Mouse (Mus musculus) MEL (cell line): ENCODE results near the gene Fbp2. TPM values are rescaled to one million over a fixed set of nuclear protein-coding genes. Genes with fewer than 3 reads are reported as not detected.
A peak's percentile ranks its signal among the peaks of the same experiment; 100 is the strongest.
"Not testable (repeated sequence)": the region's sequence is repeated elsewhere in the genome, so short reads cannot be mapped to it uniquely, and the experiment has no call there.

Experiments used
- DNase-seq: peaks from one replicate; pipeline ENCODE4 v3.0.0; 2011; ENCODE audit warnings: low read depth, low spot score
- H3K27ac ChIP-seq: 2 replicates; pipeline ENCODE4 v1.5.1; 2012; ENCODE audit warnings: low read depth, mild to moderate bottlenecking, control low read depth, low read length, moderate library complexity; ENCODE audit not compliant: control insufficient read depth
- H3K27me3 ChIP-seq, 2 experiments: fragments of 150-350 bp in 1 of 2; sonication (generic) in 1 of 2; 2 replicates each; pipeline ENCODE4 v1.6.1; 2012; ENCODE audit warnings: low read length in 2 of 2, mild to moderate bottlenecking in 2 of 2, improper control_type of control experiment in 1 of 2, moderate library complexity in 1 of 2; ENCODE audit not compliant: insufficient read depth in 2 of 2, control insufficient read depth in 1 of 2
- H3K36me3 ChIP-seq, 2 experiments: 2 replicates each; pipeline ENCODE4 v1.6.1; 2012 to 2014; ENCODE audit warnings: low read length in 2 of 2, improper control_type of control experiment in 1 of 2, inconsistent platforms in 1 of 2, mild to moderate bottlenecking in 1 of 2; ENCODE audit not compliant: insufficient read depth in 2 of 2, control insufficient read depth in 1 of 2
- H3K4me1 ChIP-seq, 2 experiments: fragments of 150-350 bp in 1 of 2; sonication (generic) in 1 of 2; 2 replicates each; pipeline ENCODE4 v1.6.1; 2012; ENCODE audit warnings: low read length in 2 of 2, improper control_type of control experiment in 1 of 2, mild to moderate bottlenecking in 1 of 2; ENCODE audit not compliant: insufficient read depth in 2 of 2, control insufficient read depth in 1 of 2
- H3K4me3 ChIP-seq, 2 experiments: fragments of 150-350 bp in 1 of 2; sonication (generic) in 1 of 2; 2 replicates each; pipeline ENCODE4 v1.5.1; 2012; ENCODE audit warnings: low read depth in 2 of 2, low read length in 2 of 2, mild to moderate bottlenecking in 2 of 2, moderate library complexity in 2 of 2, control low read depth in 1 of 2, improper control_type of control experiment in 1 of 2; ENCODE audit not compliant: control insufficient read depth in 1 of 2, insufficient read depth in 1 of 2
- H3K79me2 ChIP-seq: 2 replicates; pipeline ENCODE4 v1.6.1; 2012; ENCODE audit warnings: mild to moderate bottlenecking, low read length, moderate library complexity; ENCODE audit not compliant: control insufficient read depth, poor library complexity, insufficient read depth
- H3K9ac ChIP-seq: 2 replicates; pipeline ENCODE4 v1.6.1; 2012; ENCODE audit warnings: low read depth, mild to moderate bottlenecking, control low read depth, low read length, moderate library complexity; ENCODE audit not compliant: control insufficient read depth, poor library complexity, severe bottlenecking
- H3K9me3 ChIP-seq: fragments of 150-350 bp; sonication (generic); replicated peaks from 2 replicates; pipeline ENCODE4 v1.6.1; 2012; ENCODE audit warnings: mild to moderate bottlenecking, low read length, improper control_type of control experiment, moderate library complexity; ENCODE audit not compliant: insufficient read depth
- CHD2 ChIP-seq: IDR thresholded peaks from 2 replicates; pipeline ENCODE4 v1.6.1; 2011; ENCODE audit warnings: low read length, improper control_type of control experiment
- E2F4 ChIP-seq: IDR thresholded peaks from 2 replicates; pipeline ENCODE4 v1.6.1; 2011; ENCODE audit warnings: low read depth, low read length, improper control_type of control experiment, borderline replicate concordance
- EP300 ChIP-seq, 2 experiments: IDR thresholded peaks; 2 replicates each; pipeline ENCODE4 v1.6.1; 2011; ENCODE audit warnings: improper control_type of control experiment in 2 of 2, low read length in 2 of 2, low read depth in 1 of 2, mild to moderate bottlenecking in 1 of 2
- ETS1 ChIP-seq: IDR thresholded peaks from 2 replicates; pipeline ENCODE4 v1.6.1; 2012; ENCODE audit warnings: low read depth, mild to moderate bottlenecking, inconsistent platforms, low read length, improper control_type of control experiment, moderate library complexity
- GABPA ChIP-seq: IDR thresholded peaks from 2 replicates; pipeline ENCODE4 v1.6.1; 2012; ENCODE audit warnings: low read depth, mild to moderate bottlenecking, inconsistent platforms, low read length, improper control_type of control experiment, moderate library complexity
- GATA1 ChIP-seq: IDR thresholded peaks from 2 replicates; pipeline ENCODE4 v1.6.1; 2011; ENCODE audit warnings: low read depth, low read length, improper control_type of control experiment
- JUND ChIP-seq: IDR thresholded peaks from 2 replicates; pipeline ENCODE4 v1.6.1; 2011; ENCODE audit warnings: low read depth, mild to moderate bottlenecking, improper control_type of control experiment, low read length
- KAT2A ChIP-seq: conservative IDR thresholded peaks from 2 replicates; pipeline ENCODE4 v1.6.1; 2012; ENCODE audit warnings: low read depth, low read length, improper control_type of control experiment, inconsistent platforms
- MXI1 ChIP-seq: IDR thresholded peaks from 2 replicates; pipeline ENCODE4 v1.6.1; 2011; ENCODE audit warnings: mild to moderate bottlenecking, low read depth, low read length, improper control_type of control experiment
- NELFE ChIP-seq: IDR thresholded peaks from 2 replicates; pipeline ENCODE4 v1.6.1; 2011; ENCODE audit warnings: low read depth, low read length, improper control_type of control experiment
- NRF1 ChIP-seq: IDR thresholded peaks from 2 replicates; pipeline ENCODE4 v1.6.1; 2014; ENCODE audit warnings: low read depth, mild to moderate bottlenecking, inconsistent platforms, low read length, improper control_type of control experiment, moderate library complexity; ENCODE audit not compliant: poor library complexity, insufficient read depth, severe bottlenecking
- POLR2A ChIP-seq, 2 experiments: IDR thresholded peaks; 2 replicates each; pipeline ENCODE4 v1.6.1; 2011 to 2012; ENCODE audit warnings: low read length in 2 of 2, mild to moderate bottlenecking in 2 of 2, control low read depth in 1 of 2, improper control_type of control experiment in 1 of 2, low read depth in 1 of 2, moderate library complexity in 1 of 2; ENCODE audit not compliant: control insufficient read depth in 1 of 2, insufficient read depth in 1 of 2, poor library complexity in 1 of 2
- SIN3A ChIP-seq: IDR thresholded peaks from 2 replicates; pipeline ENCODE4 v1.6.1; 2012; ENCODE audit warnings: low read length, improper control_type of control experiment, inconsistent platforms
- SMC3 ChIP-seq: IDR thresholded peaks from 2 replicates; pipeline ENCODE4 v1.6.1; 2011; ENCODE audit warnings: low read depth, low read length, improper control_type of control experiment
- TAL1 ChIP-seq: IDR thresholded peaks from 2 replicates; pipeline ENCODE4 v1.6.1; 2012; ENCODE audit warnings: mild to moderate bottlenecking, inconsistent platforms, low read length, moderate library complexity, mixed read lengths
- UBTF ChIP-seq: IDR thresholded peaks from 2 replicates; pipeline ENCODE4 v1.6.1; 2012; ENCODE audit warnings: low read depth, mild to moderate bottlenecking, inconsistent platforms, low read length, improper control_type of control experiment, moderate library complexity, borderline replicate concordance; ENCODE audit not compliant: insufficient read depth
- USF1 ChIP-seq: IDR thresholded peaks from 2 replicates; pipeline ENCODE4 v1.6.1; 2014; ENCODE audit warnings: low read depth, mild to moderate bottlenecking, inconsistent platforms, low read length, improper control_type of control experiment, moderate library complexity
- USF2 ChIP-seq, 2 experiments: IDR thresholded peaks; 2 replicates each; pipeline ENCODE4 v1.6.1; 2011 to 2012; ENCODE audit warnings: improper control_type of control experiment in 2 of 2, low read length in 2 of 2, borderline replicate concordance in 1 of 2, inconsistent platforms in 1 of 2, low read depth in 1 of 2, mild to moderate bottlenecking in 1 of 2; ENCODE audit not compliant: insufficient read depth in 1 of 2
- ZC3H11A ChIP-seq: IDR thresholded peaks from 2 replicates; pipeline ENCODE4 v1.6.1; 2012; ENCODE audit warnings: low read depth, mild to moderate bottlenecking, inconsistent platforms, low read length, improper control_type of control experiment
- ZKSCAN1 ChIP-seq: IDR thresholded peaks from 2 replicates; pipeline ENCODE4 v1.6.1; 2012; ENCODE audit warnings: low read depth, mild to moderate bottlenecking, inconsistent platforms, low read length, improper control_type of control experiment, moderate library complexity
- ZMIZ1 ChIP-seq: IDR thresholded peaks from 2 replicates; pipeline ENCODE4 v1.6.1; 2012; ENCODE audit warnings: low read depth, mild to moderate bottlenecking, inconsistent platforms, low read length, improper control_type of control experiment, moderate library complexity
- ZNF384 ChIP-seq: IDR thresholded peaks from 2 replicates; pipeline ENCODE4 v1.6.1; 2012; ENCODE audit warnings: low read depth, mild to moderate bottlenecking, inconsistent platforms, low read length, improper control_type of control experiment
- polyA plus RNA-seq, 2 experiments: library from polyadenylated mRNA; stranded (reverse) in 1 of 2; unstranded in 1 of 2; fragments of >175 nt in 1 of 2; fragments of >200 nt in 1 of 2; gene quantifications; 2 replicates each; pipeline versions ENCODE4 v1.2.1 to v1.2.4; 2012; ENCODE audit warnings: low replicate concordance in 2 of 2, low read depth in 1 of 2; ENCODE audit not compliant: insufficient read length in 2 of 2, insufficient read depth in 1 of 2, missing spikeins in 1 of 2
- total RNA-seq: library from RNA; depleted of rRNA; stranded (reverse); fragments of 300-350 nt; gene quantifications from 2 replicates; pipeline ENCODE4 v1.2.3, GENCODE M21; 2012

Gene Fbp2
- total and polyA plus RNA-seq, 3 experiments: 4.7 to 10.8 TPM; not detected in 1

DNA sequence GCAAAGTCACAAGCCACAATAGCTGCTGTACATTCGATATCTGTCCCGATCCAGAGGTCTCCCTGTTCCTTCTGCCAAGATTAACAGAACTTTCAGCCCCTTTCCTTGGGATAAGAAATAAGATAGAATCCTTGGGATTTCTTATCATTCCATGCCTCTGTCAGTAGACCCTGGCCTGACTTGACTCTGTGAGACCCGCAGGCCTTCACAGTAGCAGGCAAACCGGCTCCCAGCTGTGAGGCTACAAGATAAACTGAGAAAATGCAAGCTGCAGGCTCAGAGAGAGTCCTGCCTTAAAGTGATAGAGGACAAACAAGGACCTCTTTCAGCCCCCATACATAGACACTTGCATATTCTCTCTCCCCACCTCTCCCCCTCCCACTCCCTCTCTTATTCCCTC lies 24.9 kb downstream of the Fbp2 start:
- Histone ChIP-seq H3K27ac (peak overlapping the region; percentile 7; the same call in 1 of the 2 replicates), H3K4me3 (no peak overlapping the region), H3K4me1 (no peaks in the 10 kb centered on the region), H3K9me3 (no peaks in the 10 kb centered on the region)
- TF ChIP-seq USF1 (no peak), SMC3 (no peak), ZC3H11A (no peak)
- TF ChIP-seq, all 39 proteins: peak for 0
- Histone ChIP-seq H3K27me3 (no peaks in the 10 kb centered on the region), H3K9ac (peak overlapping the region; percentile 30; the same call in 1 of the 2 replicates), H3K79me2 (no peaks in the 10 kb centered on the region), H3K36me3 (no peaks in the 10 kb centered on the region; a peak in 1 of 4 replicates)
- peak; percentile 55 for DNase-seq

GRCm38 (mm10) chr13:62832239-62832638 lies 26.0 kb downstream of the Fbp2 start:
- TF ChIP-seq GATA1 (no peak), KAT2A (no peak), TAL1 (no peak), ZNF384 (no peak), GABPA (no peak), NRF1 (no peak), NELFE (no peak), JUND (no peak), ZMIZ1 (no peak), EP300 (IDR thresholded peaks at IDR 0.05; ENCODE audit: low read depth in 1 of 2, low read length in 2 of 2) (no peak), USF2 (IDR thresholded peaks at IDR 0.05; ENCODE audit: borderline replicate concordance in 1 of 2, insufficient read depth in 1 of 2, low read depth in 1 of 2, low read length in 2 of 2) (no peak), USF1 (no peak), MXI1 (no peak), ZKSCAN1 (no peak), SIN3A (no peak), UBTF (no peak), POLR2A (IDR thresholded peaks at IDR 0.05; ENCODE audit: control insufficient read depth in 1 of 2, insufficient read depth in 1 of 2, low read depth in 1 of 2, low read length in 2 of 2, poor library complexity in 1 of 2) (no peak), E2F4 (no peak), ETS1 (no peak), CHD2 (no peak)
- TF ChIP-seq, all 39 proteins: peak for 0

GRCm38 (mm10) chr13:62815705-62816104 lies 42.5 kb downstream of the Fbp2 start:
- H3K4me3 ChIP-seq, H3K9ac ChIP-seq, H3K79me2 ChIP-seq, DNase-seq, H3K9me3 ChIP-seq, H3K4me1 ChIP-seq, H3K36me3 ChIP-seq, H3K27ac ChIP-seq, H3K27me3 ChIP-seq: not testable (repeated sequence)

More at GRCm38 (mm10) chr13:62832239-62832638, 26.0 kb downstream of the Fbp2 start:
- no peaks in the 10 kb centered on the region for H3K79me2 ChIP-seq
- no peaks in the 10 kb centered on the region for H3K4me1 ChIP-seq
- H3K27ac ChIP-seq: no peak overlapping the region
- no peaks in the 10 kb centered on the region for H3K9me3 ChIP-seq
- H3K36me3 ChIP-seq: no peaks in the 10 kb centered on the region; a peak in 1 of 4 replicates
- H3K4me3 ChIP-seq: no peak overlapping the region
- H3K27me3 ChIP-seq: no peaks in the 10 kb centered on the region
- DNase-seq: no peak
- H3K9ac ChIP-seq: no peak overlapping the region
